Mouse (Mus musculus) lung, postnatal 0 days (tissue): ENCODE data around the gene Lrif1.

ENCODE experiments used
- CTCF ChIP-seq: IDR thresholded peaks from 2 replicates; pipeline ENCODE4 v1.5.1; 2016; ENCODE audit warnings: antibody characterized with exemption, mild to moderate bottlenecking
- EP300 ChIP-seq: IDR thresholded peaks from 2 replicates; pipeline ENCODE4 v1.6.1; 2016; ENCODE audit warnings: antibody characterized with exemption, mild to moderate bottlenecking, control low read depth

GRCm38 (mm10) chr3:106785130-106785529, 100.3 kb downstream of the Lrif1 start:
- no peak for TF ChIP-seq EP300
- TF ChIP-seq CTCF: no peak
